In genomic region chr1:170218091-170218884, GRCm38 (mm10) we compare ENCODE assay signal across 10 mouse cellular contexts. TPM values are rescaled to one million over a fixed set of nuclear protein-coding genes. Genes with fewer than 3 reads are reported as not detected.
DNase-seq lines count a peak whose midpoint lies in the region; ATAC-seq lines count a peak whose summit lies in the region.
"Had no signal": no experiment of that assay in that cellular context is flagged by ENCODE, and none has a peak within 500 bp of the region (broad histone marks: within the 10 kb centered on the region; RNA-seq: fewer than 3 reads in every experiment).

No protein-coding gene starts in this region.

- no peak for ATAC-seq in kidney, embryonic 15.5 days (replicated peaks; ENCODE audit: low FRiP score)
- peak; percentile 65 for ATAC-seq in CD4-positive, CD25-positive, alpha-beta regulatory T cell, adult 4 months
- ATAC-seq in megakaryocyte, adult 5-6 weeks (ENCODE audit: poor library complexity, severe bottlenecking), result peak; percentile 69

- H3K27me3 ChIP-seq in kidney, embryonic 15.5 days, result 0 out of 2 replicates have a peak, but pooled peaks cover 7% of the 10 kb centered on the region
- H3K27me3 ChIP-seq in forebrain, embryonic 10.5 days (ENCODE audit: poor library complexity, severe bottlenecking), result peaks cover 13% of the 10 kb centered on the region

- 82% methylated on average over 6 of the region's 6 CpGs for WGBS in kidney, embryonic 15.5 days
- 78% methylated on average over 6 of the region's 6 CpGs for WGBS in forebrain, embryonic 10.5 days

- H3K9me3 ChIP-seq in kidney, embryonic 15.5 days (replicated peaks), result no peaks in the 10 kb centered on the region
- H3K9me3 ChIP-seq in forebrain, embryonic 10.5 days, result no peaks in the 10 kb centered on the region
- H3K9me3 ChIP-seq: heart, embryonic 15.5 days had no signal

- no peak overlapping the region for H3K4me2 ChIP-seq in kidney, embryonic 15.5 days
- H3K4me2 ChIP-seq: heart, embryonic 15.5 days had no signal

- H3K36me3 ChIP-seq in kidney, embryonic 15.5 days, result no peaks in the 10 kb centered on the region
- H3K36me3 ChIP-seq in forebrain, embryonic 10.5 days (replicated peaks), result no peaks in the 10 kb centered on the region
- H3K36me3 ChIP-seq: heart, embryonic 15.5 days had no signal

- DNase-seq in kidney, postnatal 36 days, result peak; percentile 15 to 35
- DNase-seq in ZHBTc4 (ENCODE audit: low read depth, low spot score), result peak; percentile 68
- no peak for DNase-seq in forebrain, embryonic 10.5 days (ENCODE audit: extremely low spot score, low spot score)
- DNase-seq in heart, adult 11 months, result no peak
- no peak for DNase-seq in cerebellum, postnatal 14 days

- no peak overlapping the region for H3K9ac ChIP-seq in kidney, embryonic 15.5 days
- H3K9ac ChIP-seq: heart, embryonic 15.5 days had no signal

- H3K27ac ChIP-seq in kidney, embryonic 15.5 days, result no peak overlapping the region
- H3K27ac ChIP-seq in forebrain, embryonic 10.5 days, result no peak overlapping the region
- H3K27ac ChIP-seq: heart, embryonic 15.5 days had no signal

- H3K4me1 ChIP-seq in kidney, embryonic 15.5 days, result peaks cover 7% of the 10 kb centered on the region
- peaks cover 10% of the 10 kb centered on the region for H3K4me1 ChIP-seq in forebrain, embryonic 10.5 days

- H3K4me3 ChIP-seq in kidney, embryonic 15.5 days (replicated peaks), result no peak overlapping the region
- no peak overlapping the region for H3K4me3 ChIP-seq in forebrain, embryonic 10.5 days
- H3K4me3 ChIP-seq: heart, embryonic 15.5 days had no signal

RNA-seq across cellular contexts. Expression of gene Uhmk1, which starts 3.1 kb away (rescaled TPM):
- polyA plus RNA-seq in kidney, embryonic 15.5 days (2015; fragmentation: Nextera tagmentation; extraction: Ambion mirVana), result 8.3 and 8.7 TPM in 2 replicates
- polyA plus RNA-seq in CD4-positive, CD25-positive, alpha-beta regulatory T cell, adult 4 months (2017; shearing (Covaris generic)), result 10 to 100 TPM in 1 of 2 experiments, 1 to 10 TPM in 1; 10.0 to 12.1 TPM
- 43.0 and 50.9 TPM in 2 replicates for total RNA-seq in megakaryocyte, adult 5-6 weeks (2015)
- total RNA-seq in megakaryocyte, adult 5-6 weeks (2017), result 48.3 and 55.7 TPM in 2 replicates
- polyA plus RNA-seq in forebrain, embryonic 10.5 days (2016; fragmentation: Nextera tagmentation; extraction: Ambion mirVana), result 10.0 and 10.1 TPM in 2 replicates

RNA-seq across cellular contexts. Expression of gene Sh2d1b2, which starts 14.3 kb away (rescaled TPM):
- polyA plus RNA-seq in kidney, embryonic 15.5 days (2015; fragmentation: Nextera tagmentation; extraction: Ambion mirVana), result not detected in 2 replicates
- not detected for polyA plus RNA-seq in CD4-positive, CD25-positive, alpha-beta regulatory T cell, adult 4 months (2017; shearing (Covaris generic))
- total RNA-seq in megakaryocyte, adult 5-6 weeks (2015), result 0.57 TPM in 1 of 2 replicates, not detected in the other
- not detected in 2 replicates for total RNA-seq in megakaryocyte, adult 5-6 weeks (2017)
- not detected in 2 replicates for polyA plus RNA-seq in forebrain, embryonic 10.5 days (2016; fragmentation: Nextera tagmentation; extraction: Ambion mirVana)
- polyA plus RNA-seq: heart, embryonic 15.5 days; limb, embryonic 14.5 days had no signal

RNA-seq across cellular contexts. Expression of gene Uap1, which starts 43.5 kb away (rescaled TPM):
- 52.2 and 56.4 TPM in 2 replicates for polyA plus RNA-seq in kidney, embryonic 15.5 days (2015; fragmentation: Nextera tagmentation; extraction: Ambion mirVana)
- polyA plus RNA-seq in CD4-positive, CD25-positive, alpha-beta regulatory T cell, adult 4 months (2017; shearing (Covaris generic)), result 10 to 100 TPM; 12.9 to 18.1 TPM
- 57.7 and 66.6 TPM in 2 replicates for total RNA-seq in megakaryocyte, adult 5-6 weeks (2015)
- 58.5 and 79.1 TPM in 2 replicates for total RNA-seq in megakaryocyte, adult 5-6 weeks (2017)
- 53.3 and 55.2 TPM in 2 replicates for polyA plus RNA-seq in forebrain, embryonic 10.5 days (2016; fragmentation: Nextera tagmentation; extraction: Ambion mirVana)

RNA-seq across cellular contexts. Expression of gene Sh2d1b1, which starts 58.8 kb away (rescaled TPM):
- polyA plus RNA-seq in kidney, embryonic 15.5 days (2015; fragmentation: Nextera tagmentation; extraction: Ambion mirVana), result 0.06 and 0.16 TPM in 2 replicates
- polyA plus RNA-seq in CD4-positive, CD25-positive, alpha-beta regulatory T cell, adult 4 months (2017; shearing (Covaris generic)), result not detected
- 16.4 and 20.1 TPM in 2 replicates for total RNA-seq in megakaryocyte, adult 5-6 weeks (2015)
- 12.1 and 13.4 TPM in 2 replicates for total RNA-seq in megakaryocyte, adult 5-6 weeks (2017)
- not detected in 2 replicates for polyA plus RNA-seq in forebrain, embryonic 10.5 days (2016; fragmentation: Nextera tagmentation; extraction: Ambion mirVana)

Comparison
In these comparisons a context has a peak if more than half of its experiments do, and no peak if none do; other contexts are left out.
1. DNase-seq: peak in kidney, postnatal 36 days (2 of 2) and ZHBTc4 (single experiment); none in forebrain, embryonic 10.5 days (single experiment), heart, adult 11 months (single experiment) and cerebellum, postnatal 14 days (0 of 2).